Mouse (Mus musculus) thymus, postnatal 0 days (tissue): ENCODE data around the gene Slc19a1. TPM values are rescaled to one million over a fixed set of nuclear protein-coding genes. Genes with fewer than 3 reads are reported as not detected.

Source experiments
- DNase-seq: peaks from one replicate; pipeline ENCODE4 v3.0.0-alpha.2; 2015; ENCODE audit warnings: low spot score
- polyA plus RNA-seq: library from polyadenylated mRNA; unstranded; fragments of >200 nt; fragmentation: Nextera tagmentation; extraction: Ambion mirVana; gene quantifications from 2 replicates; pipeline ENCODE4 v1.2.1, GENCODE M21; 2015

Gene Slc19a1
- polyA plus RNA-seq = 23.6 and 24.4 TPM in 2 replicates

DNA sequence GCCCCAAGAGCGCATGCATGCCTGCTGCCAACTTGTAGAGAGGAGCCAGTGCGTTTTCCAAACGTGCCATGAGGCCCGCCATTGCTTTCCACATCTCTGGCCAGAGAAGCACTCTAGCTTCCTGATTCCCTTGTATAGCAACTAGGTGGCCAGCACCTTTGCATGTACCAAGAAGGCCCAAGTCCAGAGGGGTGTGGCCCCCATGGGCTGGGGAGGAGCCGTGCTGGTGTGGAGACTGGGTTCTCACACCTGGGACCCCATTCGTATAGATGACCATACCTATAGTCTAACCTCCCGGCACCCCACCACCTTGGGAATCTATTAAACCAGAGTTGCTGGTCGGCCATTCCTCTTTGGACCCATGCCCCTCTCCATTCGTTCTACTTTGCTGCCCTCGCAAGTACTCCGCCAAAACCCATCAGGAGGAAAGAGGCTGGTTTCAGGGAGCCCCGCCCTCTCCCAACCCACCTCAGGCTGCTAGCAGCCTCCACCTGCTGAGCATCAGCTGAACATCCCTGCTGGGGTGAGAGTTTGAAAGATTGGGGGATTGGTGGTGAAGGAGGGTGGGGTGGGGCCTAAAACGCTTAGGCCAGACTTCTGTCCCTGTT lies at the start of gene Slc19a1:
Gene Slc19a1, plus strand, starts transcription at position 474 of the 608 bp plus-strand sequence.
- no peak for DNase-seq

DNA sequence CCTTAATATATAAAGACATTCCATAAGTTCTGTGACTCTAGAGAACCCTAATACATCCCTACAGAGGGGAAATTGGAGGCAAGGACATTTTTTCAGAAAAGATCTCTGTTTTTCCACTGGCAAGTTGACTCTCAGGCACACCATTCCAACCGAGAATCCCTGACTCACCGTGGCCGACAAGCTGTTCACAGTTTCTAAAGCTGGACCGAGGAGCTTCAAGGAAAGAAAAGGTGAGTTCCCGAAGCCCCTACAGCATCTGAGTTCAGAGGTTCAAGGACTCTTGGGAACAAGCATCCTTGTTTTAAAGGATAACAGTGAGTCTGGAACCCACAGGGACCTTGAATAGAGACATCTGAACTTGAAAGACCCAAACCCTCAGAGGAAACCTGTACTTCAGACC lies 43.5 kb upstream of the Slc19a1 start:
- no peak for DNase-seq

DNA sequence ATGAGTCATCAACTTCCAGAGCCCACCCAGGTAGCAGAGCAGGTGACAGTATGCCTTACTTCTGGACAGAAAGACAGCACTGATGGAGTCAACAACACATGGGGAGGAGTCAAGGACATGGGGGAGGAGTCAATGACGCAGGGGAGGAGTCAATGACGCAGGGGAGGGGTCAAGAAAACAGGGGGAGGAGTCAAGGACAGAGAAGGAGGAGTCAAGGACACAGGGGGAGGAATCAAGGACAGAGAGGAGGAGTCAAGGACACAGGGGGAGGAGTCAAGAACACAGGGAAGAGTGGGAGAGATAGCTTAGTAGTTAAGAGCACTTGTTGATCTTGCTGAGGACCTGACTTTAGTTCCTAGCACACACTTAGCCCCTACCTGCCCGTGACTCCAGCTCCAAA lies 39.6 kb upstream of the Slc19a1 start:
- DNase-seq = no peak

DNA sequence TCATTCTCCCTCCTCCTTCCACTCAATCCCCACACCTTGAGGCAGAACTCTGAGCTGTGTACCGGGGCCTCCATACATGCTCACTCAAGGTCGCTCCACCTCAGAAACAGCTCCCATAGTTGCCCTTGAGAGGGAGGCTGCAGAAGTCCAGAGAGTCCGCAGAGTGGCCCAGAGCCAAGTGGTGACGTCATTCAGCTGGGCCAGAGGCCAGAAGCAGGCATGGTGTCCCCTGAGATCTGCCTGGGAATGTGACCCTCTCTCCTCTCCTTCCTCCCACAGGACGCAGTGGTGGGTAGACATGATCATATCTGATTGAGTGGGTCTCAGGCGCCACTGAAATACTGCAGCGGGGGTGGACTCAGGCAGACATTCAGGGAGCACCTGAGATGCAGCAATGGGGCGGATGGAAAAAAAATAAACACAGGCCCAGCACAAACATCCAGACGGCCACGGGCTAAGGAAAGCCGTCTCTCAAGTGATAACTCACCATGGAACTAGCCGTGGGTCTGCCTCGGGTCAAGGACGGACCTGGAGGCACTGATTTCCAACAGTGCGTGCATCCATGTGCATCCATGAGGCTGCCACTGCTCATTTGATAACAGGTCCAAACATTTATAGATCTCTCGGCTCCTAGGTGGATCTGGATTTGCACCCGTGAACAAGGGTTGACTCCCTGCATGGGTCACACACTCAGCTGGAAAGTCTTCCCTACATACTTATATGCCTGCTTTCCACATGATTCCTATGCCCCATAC lies 34.1 kb upstream of the Slc19a1 start:
- no peak for DNase-seq

DNA sequence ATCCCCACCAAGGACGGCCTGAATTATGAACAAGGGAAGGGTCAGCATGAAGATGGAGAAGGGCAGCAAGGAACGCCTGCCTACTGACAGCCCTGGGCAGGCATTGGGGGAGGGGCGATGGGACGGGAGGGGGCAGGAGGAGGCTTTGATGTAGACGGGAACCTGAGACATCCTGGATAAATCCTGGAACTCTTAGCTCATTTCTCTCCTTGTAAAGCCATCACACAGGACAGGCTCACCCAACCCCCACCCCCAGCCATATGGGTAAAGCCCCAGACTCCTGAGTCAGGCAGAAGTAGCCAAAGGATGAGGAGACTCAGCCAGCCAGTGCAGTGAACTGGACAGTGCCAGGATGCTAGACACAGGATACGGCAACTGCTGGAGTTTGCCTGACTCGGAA lies 27.1 kb upstream of the Slc19a1 start:
- no peak for DNase-seq

DNA sequence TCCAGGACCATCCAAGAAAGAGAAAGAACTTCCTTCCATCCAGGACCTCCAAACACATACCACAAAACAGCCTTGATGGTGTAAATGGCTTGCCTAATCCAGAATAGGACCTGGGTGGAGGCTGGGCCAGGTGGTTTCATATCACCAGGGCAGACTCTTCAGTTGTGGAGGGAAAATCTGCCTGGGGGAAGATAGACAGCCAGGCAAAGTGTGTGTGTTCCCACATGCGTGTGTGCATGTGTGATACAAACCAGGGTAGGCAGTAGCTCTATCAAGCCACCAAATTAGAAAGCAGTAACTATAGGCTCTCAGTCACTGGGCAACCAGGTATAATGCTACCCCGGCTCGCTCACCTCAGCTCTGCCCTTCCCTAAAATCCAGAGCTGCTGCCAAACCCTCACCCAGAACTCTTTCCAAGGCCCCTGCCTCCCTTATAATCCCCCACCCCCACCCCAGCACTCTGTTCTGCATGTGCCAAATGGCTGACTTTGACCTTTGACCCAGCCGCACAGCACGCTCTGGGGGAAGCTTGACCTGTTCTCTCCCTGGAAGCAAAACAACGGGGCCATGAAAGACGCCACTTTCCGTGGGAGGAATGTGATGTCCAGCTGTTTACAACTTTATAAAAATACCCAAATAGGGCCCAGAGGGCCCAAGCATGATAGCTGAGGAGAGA lies 24.5 kb upstream of the Slc19a1 start:
- no peak for DNase-seq

DNA sequence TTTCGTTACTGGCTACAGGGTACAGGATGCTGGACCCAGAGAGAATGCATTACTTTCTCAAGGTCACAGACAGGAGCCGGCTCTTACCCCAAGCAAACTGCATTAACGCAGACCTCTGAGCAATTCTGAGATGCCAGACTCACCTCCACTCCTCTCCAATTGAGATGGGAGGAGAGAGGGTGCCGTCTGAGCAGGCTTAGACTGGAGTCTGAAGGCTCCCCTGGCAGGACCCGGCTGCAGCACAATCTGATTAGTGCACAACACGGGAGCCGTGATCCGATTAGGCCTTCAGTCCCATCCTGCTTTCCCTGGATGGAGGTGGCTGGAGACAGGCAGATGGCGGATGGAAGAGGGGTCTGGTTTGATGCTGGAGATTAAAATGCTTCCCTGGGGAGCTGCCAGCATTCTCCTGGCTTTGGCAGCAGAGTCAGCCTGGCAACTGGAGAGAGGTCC lies 23.9 kb upstream of the Slc19a1 start:
- DNase-seq = no peak

DNA sequence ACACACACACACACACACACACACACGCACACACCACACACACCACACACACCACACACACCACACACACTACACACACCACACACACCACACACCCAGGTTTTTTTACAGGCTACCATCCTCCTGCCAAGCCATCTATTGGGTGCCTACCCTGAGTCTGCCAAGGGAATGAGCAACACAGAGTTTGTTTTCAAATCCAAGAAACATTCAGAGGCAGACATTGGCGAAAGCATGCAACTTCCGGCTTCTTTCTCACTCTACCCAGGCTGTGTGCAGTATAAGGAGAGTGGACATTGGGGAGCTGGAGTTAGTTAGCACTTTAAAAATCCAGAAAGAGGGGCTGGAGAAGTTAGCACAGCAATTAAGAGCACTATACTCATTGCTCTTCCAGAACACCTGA lies 23.3 kb upstream of the Slc19a1 start:
- no peak for DNase-seq

DNA sequence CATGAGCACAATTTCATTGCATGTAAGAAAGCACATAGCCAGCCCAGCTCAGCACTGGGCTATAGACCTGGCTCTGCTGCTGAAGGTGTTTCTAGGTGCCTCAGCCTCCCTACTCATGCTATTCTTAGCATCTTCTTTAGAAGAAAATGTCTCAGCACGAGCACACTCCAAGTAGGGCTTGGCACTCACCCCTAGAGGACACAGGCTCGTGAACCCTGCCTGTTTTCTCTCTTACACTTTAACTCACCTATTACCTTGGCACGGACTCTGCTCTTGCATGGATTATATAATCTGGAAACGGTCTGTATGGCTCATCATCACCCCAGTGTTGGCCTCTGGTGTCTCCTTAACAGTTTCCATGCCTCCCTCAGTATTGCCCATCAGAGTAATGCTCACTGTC lies 20.4 kb upstream of the Slc19a1 start:
- DNase-seq = no peak

DNA sequence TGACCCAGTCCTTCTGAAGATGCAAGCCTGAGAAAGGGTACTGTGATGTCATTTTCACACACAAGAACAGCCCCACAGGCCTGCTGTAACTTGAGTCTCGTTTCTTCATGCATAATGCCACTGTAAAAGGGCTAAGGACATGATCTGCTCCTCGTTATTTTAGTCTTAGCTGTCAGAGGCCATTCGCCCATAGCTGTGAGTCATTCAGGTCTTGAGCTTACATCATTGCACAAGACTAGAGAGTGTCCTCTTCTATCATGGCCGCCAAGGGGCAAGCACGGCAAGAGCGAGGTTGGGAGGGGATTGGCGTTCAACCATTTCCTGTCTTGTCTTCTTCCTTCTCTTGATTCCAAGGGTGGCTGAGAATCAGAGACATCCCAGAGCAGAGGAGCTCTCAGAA lies 16.0 kb upstream of the Slc19a1 start:
- no peak for DNase-seq

DNA sequence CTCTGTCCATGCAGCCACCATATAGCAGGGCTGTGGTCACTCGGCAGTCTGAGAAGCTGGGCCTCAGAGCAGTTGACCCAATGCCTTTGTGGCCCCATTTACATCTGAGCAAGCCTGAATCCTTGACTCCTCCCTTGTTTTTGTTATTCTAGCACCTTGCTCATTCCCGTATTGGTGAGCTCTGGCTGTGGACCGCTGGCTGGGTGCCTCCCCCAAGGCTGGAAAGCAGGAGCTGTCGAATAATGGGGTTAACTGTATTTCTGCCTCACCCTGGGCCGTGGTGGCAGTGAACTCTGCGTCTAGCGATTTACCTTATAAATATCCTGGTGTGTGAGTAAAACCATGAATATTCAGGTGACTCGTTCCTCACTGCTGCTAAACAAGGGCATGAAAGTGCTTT lies 15.5 kb upstream of the Slc19a1 start:
- DNase-seq = no peak

DNA sequence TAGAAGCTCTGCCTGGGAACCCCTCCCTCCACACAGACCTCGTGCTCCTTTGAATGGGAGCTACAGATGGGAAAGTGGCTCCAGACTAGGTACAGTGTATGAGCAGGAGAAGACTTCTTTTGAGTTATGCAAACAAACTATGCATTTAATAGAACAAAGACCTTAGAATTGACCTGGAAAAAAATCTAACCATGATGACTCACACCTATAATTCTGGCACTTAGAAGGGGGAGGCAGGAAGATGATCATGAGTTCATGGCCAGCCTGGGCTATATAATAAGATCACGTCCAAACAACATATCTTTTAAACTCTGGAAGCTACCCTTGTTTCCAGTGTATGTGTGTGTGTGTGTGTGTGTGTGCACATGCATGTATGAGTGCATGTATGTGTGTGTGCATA lies 15.0 kb upstream of the Slc19a1 start:
- DNase-seq = no peak

DNA sequence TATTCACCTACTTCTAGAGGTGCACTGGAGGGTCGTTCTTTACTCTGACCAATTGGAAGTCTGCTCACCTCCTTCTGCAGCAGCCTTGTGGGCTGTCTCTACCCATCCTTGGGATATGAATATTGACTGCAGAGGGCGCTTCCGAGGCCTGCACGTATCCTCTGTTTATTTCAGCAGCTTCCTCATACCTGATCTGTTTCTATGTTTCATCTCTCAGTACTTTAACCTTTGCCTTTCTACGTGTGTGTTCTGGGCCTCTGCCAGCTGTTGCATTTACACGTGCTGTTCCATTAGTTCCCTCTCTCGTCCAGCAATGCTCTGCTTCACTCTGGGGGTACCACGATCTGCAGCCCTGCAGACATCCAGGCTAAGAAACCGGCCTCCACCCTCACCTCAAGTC lies 14.4 kb upstream of the Slc19a1 start:
- DNase-seq = no peak

DNA sequence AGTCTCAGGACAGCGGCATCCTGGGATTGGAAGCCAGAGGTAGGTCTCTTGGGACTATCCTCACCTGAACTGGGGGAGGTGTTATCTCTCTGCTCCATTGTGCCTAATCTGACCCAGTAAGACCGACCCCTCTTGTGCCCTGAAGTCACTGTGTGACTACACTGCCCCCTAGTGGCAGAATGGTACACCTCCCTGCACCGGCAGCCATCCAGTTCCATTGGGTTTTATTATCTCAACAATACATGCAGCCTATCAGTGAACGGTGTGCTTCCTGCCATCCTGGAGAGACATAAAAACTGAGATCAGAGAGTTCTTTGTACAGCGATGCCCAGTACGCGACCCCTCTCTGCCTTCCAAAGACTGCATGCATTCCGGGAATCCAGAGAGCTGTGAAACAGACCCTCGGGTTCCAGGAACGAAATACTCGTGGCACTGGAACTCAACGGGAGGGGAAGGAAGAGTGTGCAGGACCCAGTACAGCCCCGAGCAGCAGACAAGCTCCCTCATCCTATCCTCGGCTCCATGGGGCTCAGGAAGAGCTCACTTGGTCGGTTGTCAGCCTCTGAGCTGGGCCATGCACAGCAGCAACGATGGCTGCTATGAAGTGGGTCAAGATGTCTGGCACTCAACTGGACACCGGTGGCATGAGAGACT lies 10.5 kb upstream of the Slc19a1 start:
- DNase-seq = peak; percentile 77

DNA sequence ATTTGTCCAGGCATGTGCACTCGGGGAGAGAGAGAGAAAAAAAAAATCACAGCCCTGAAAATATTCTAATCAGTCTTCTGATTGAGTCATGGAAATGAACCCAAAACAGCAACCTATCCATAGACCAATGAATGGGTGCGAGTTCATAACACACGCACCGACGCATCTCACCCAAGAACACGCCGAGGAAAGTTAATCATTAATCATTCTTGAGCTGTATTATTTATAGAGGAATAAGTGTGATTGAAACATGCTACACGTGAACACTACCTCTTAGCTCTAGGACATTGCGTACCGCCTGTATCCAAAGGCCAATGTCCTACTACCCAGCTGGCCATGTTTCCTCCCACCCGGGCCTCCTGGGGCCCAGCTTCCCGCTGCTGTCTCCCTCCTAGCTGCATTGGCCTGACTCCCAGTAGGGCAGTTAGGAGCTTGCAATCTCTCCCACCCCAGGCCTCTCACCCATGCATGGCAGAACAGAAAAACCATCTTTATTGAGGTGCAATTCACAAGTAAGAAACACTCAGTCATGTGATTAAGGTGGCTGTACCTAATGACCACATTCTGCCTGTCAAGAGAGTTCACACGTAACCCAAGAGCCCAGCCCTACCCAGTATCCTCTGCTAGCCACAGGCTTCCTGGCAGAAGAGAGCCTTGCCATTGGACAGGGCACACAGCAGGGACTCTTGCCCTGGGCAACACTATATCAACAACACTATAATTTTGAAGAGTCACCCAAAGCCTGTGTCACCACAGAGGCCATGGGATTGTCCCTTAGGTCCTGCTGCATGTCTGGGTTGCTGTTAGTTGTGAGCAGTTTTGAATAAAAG lies 9.5 kb upstream of the Slc19a1 start:
- no peak for DNase-seq

DNA sequence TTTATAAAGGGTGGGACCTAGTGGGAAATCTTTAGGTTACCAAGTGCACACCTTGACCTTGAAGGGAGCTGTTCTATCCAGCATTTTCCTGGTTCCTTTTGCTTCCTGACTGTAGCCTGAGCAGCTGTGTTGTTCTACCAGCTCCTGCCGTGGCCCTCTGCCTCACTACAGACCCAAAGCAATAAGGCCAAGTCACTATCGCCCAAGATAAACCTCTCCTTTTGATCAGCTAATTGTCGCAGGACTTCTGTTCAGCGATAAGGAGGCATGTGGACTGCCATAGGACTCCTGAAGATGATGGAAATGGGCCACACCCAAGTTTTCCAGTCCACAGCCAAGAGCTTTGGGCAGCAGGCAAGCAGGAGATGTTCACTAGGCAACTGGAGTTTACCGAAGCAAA lies 7.8 kb upstream of the Slc19a1 start:
- no peak for DNase-seq

DNA sequence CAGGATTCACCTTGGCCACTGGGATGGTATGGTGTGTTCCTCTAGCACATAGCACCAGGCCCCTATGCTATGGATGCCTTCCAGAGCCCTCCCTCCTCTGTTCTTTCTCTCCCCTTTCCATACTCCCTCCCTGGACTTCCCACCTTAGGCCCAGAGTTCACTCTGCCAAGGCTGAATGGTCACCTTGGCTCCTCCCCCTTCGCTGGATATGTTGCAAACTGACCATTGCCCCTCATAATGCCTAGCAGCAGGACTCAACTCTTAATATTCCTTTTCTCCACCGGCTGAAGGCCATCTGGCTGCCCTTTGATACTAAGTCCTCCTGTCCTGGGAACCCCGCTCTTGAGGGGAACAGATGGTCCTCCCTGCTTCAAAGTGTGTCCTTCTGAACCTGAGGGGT lies 5.1 kb upstream of the Slc19a1 start:
- no peak for DNase-seq

DNA sequence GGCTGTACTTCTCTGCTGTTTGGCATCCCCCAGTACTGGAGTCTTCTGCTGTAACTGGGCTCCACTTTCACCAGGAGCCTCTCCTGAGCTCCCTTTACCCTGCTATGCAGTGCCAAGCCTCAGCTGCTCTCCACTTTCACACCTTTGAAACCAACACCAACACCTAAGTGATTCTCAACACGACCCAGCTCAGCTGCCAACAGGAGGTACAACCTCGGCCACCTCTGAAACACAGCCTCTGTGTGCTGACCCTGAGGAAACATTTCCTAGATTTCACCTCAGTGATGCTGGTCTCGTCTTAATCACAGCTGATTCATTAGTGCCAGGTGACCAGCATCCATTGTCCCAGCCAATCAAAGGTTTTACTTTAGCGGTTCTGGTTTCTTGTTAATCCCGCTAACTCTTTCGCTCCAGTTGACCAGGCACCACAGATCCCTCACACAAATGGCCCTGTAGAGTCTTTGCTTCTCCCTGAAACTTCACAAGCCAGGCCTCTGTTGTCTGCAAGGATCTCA lies 3.2 kb upstream of the Slc19a1 start:
- DNase-seq = no peak

DNA sequence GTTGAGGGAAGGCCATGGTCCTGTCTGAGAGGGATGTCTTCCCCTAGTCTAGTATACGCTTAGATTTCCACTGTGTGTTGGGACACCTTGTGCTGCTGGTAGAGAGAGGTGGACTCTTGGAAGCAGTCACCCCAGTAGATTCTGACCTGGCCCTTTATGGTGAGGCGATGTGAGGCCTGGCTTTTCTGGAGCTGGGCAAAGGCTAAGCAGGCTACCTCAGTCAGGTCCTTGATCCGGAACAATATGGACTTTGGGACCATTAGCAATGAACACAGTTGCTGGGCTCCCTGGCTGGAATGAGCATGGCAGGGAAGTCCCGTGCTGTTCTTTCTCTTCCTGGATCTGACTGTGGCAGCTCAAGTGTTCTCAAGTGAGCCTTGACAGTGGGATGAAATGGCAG lies 2.3 kb upstream of the Slc19a1 start:
- DNase-seq = no peak

DNA sequence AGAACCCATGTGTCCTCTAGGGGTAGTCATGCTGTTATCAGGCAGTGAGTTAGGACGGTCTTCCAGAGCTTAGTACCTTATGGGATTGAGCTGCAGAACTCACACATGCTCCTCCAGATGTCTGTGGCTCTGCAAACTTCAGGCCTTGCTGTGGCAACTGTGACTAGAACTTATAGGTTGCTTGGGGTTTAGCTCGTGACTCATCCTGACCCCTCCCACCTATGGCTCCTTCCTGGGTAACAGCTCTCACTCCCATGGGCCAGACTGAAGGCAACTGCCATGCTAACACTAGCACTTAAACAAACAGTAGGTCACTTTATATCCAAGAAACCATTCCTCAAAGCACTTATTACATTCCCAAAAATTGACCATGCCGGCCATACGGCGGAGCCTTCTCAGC lies 1.4 kb upstream of the Slc19a1 start:
- no peak for DNase-seq
